Mouse (Mus musculus) CH12F3 (cell line): ENCODE results near the gene Mtmr1.
"Not testable (repeated sequence)": the region's sequence is repeated elsewhere in the genome, so short reads cannot be mapped to it uniquely, and the experiment has no call there.

Experiments
- in situ Hi-C: fragments of 300-500 bp; cut with MboI; formaldehyde crosslinking; loops from 2 replicates; pipeline ENCODE4 v1.14.3; 2020; ENCODE audit warnings: low sequenced_read_pairs

Gene Mtmr1

GRCm38 (mm10) chrX:71364554-71364991 lies at the start of gene Mtmr1:
TSS of gene Mtmr1 (plus strand) at chrX:71364760.
- in situ Hi-C loops, result no loop called here

- in situ Hi-C loops, result no loop called here
Observed at GRCm38 (mm10) chrX:71352033-71352432, 12.5 kb upstream of the Mtmr1 start.

- in situ Hi-C loops, result no loop called here
Observed at GRCm38 (mm10) chrX:71355331-71355730, 9.2 kb upstream of the Mtmr1 start.

GRCm38 (mm10) chrX:71361793-71362192 lies 2.8 kb upstream of the Mtmr1 start:
- in situ Hi-C loops, result not testable (repeated sequence)

- in situ Hi-C loops, result no loop called here
Observed at GRCm38 (mm10) chrX:71364062-71364461, 498 bp upstream of the Mtmr1 start.

GRCm38 (mm10) chrX:71365011-71365410 lies 451 bp downstream of the Mtmr1 start:
- in situ Hi-C loops, result no loop called here

- in situ Hi-C loops, result no loop called here
Observed at GRCm38 (mm10) chrX:71365510-71365909, 950 bp downstream of the Mtmr1 start.

GRCm38 (mm10) chrX:71366973-71367372 lies 2.4 kb downstream of the Mtmr1 start:
- in situ Hi-C loops, result no loop called here

- in situ Hi-C loops, result no loop called here
Observed at GRCm38 (mm10) chrX:71376781-71377180, 12.2 kb downstream of the Mtmr1 start.

GRCm38 (mm10) chrX:71378435-71378834 lies 13.9 kb downstream of the Mtmr1 start:
- in situ Hi-C loops, result no loop called here

- in situ Hi-C loops, result no loop called here
Observed at GRCm38 (mm10) chrX:71381571-71381970, 17.0 kb downstream of the Mtmr1 start.

GRCm38 (mm10) chrX:71396326-71396725 lies 31.8 kb downstream of the Mtmr1 start:
- in situ Hi-C loops, result no loop called here

- in situ Hi-C loops, result no loop called here
Observed at GRCm38 (mm10) chrX:71406290-71406689, 41.7 kb downstream of the Mtmr1 start.

- in situ Hi-C loops, result no loop called here
Observed at GRCm38 (mm10) chrX:71408386-71408785, 43.8 kb downstream of the Mtmr1 start.

GRCm38 (mm10) chrX:71412776-71413175 lies 48.2 kb downstream of the Mtmr1 start:
- in situ Hi-C loops, result no loop called here

- in situ Hi-C loops, result no loop called here
Observed at GRCm38 (mm10) chrX:71413616-71414015, 49.1 kb downstream of the Mtmr1 start.

GRCm38 (mm10) chrX:71424852-71425251 lies 60.3 kb downstream of the Mtmr1 start:
- in situ Hi-C loops, result loop anchor here (10.0 kb wide), 1 partner anchor 180 kb away; no protein-coding TSS in a partner anchor

- in situ Hi-C loops, result loop anchor here (10.0 kb wide), 1 partner anchor 179 kb away; no protein-coding TSS in a partner anchor
Observed at GRCm38 (mm10) chrX:71425746-71426519, 61.4 kb downstream of the Mtmr1 start.

GRCm38 (mm10) chrX:71427491-71427890 lies 62.9 kb downstream of the Mtmr1 start:
- in situ Hi-C loops, result loop anchor here (10.0 kb wide), 1 partner anchor 177 kb away; no protein-coding TSS in a partner anchor

- in situ Hi-C loops, result no loop called here
Observed at GRCm38 (mm10) chrX:71430900-71431299, 66.3 kb downstream of the Mtmr1 start.

- in situ Hi-C loops, result no loop called here
Observed at GRCm38 (mm10) chrX:71434448-71434847, 69.9 kb downstream of the Mtmr1 start.

GRCm38 (mm10) chrX:71434860-71435259 lies 70.3 kb downstream of the Mtmr1 start:
- in situ Hi-C loops, result no loop called here
